Mouse (Mus musculus) midbrain, embryonic 11.5 days (tissue): ENCODE data around the gene Mb21d2. TPM values are rescaled to one million over a fixed set of nuclear protein-coding genes. Genes with fewer than 3 reads are reported as not detected.

Source experiments
- polyA plus RNA-seq: library from polyadenylated mRNA; unstranded; fragments of >200 nt; fragmentation: Nextera tagmentation; extraction: Ambion mirVana; gene quantifications from 2 replicates; pipeline ENCODE4 v1.2.1, GENCODE M21; 2014

Gene Mb21d2
- polyA plus RNA-seq, 1 experiment from 2014 or later = 9.3 TPM

Other genes starting within 250 kb of the Mb21d2 start
- gene Fgf12, start 176.6 kb downstream of the Mb21d2 start, polyA plus RNA-seq = 4.2 and 6.8 TPM in 2 replicates